Mouse (Mus musculus): ENCODE data around the gene Dip2a.

- TF ChIP-seq CTCF (IDR thresholded peaks at IDR 0.05; ENCODE audit: control insufficient read depth, insufficient read depth, insufficient read length) (no peak), CEBPB (IDR thresholded peaks at IDR 0.05; ENCODE audit: low read depth) (no peak), MYOG (IDR thresholded peaks at IDR 0.05; ENCODE audit: control insufficient read depth, extremely low read depth, insufficient read length) (no peak), FOSL1 (IDR thresholded peaks at IDR 0.05; ENCODE audit: insufficient read depth, low read length, poor library complexity, severe bottlenecking) (no peak)
Observed at GRCm38 (mm10) chr10:76255617-76256016, 89.5 kb downstream of the Dip2a start.

All from C2C12 (cell line).